Mouse (Mus musculus) limb, embryonic 10.5 days (tissue): ENCODE measurements around the gene Myh10. TPM values are rescaled to one million over a fixed set of nuclear protein-coding genes. Genes with fewer than 3 reads are reported as not detected.
"Not testable (repeated sequence)": the region's sequence is repeated elsewhere in the genome, so short reads cannot be mapped to it uniquely, and the experiment has no call there.

Source experiments
- DNase-seq: peaks from one replicate; pipeline ENCODE4 v3.0.0-alpha.2; 2017; ENCODE audit warnings: low spot score
- H3K27ac ChIP-seq: fragments of 300-500 bp; sonication (generic); 2 replicates; pipeline ENCODE4 v1.5.1; 2016; ENCODE audit warnings: mild to moderate bottlenecking
- H3K27me3 ChIP-seq: fragments of 300-500 bp; sonication (generic); 2 replicates; pipeline ENCODE4 v1.6.1; 2016; ENCODE audit warnings: low read depth, mild to moderate bottlenecking; ENCODE audit not compliant: poor library complexity, severe bottlenecking
- H3K36me3 ChIP-seq: fragments of 300-500 bp; sonication (generic); 2 replicates; pipeline ENCODE4 v1.6.1; 2016; ENCODE audit warnings: mild to moderate bottlenecking, moderate library complexity
- H3K4me1 ChIP-seq: fragments of 300-500 bp; sonication (generic); 2 replicates; pipeline ENCODE4 v1.6.1; 2016
- H3K4me3 ChIP-seq: fragments of 300-500 bp; sonication (generic); 2 replicates; pipeline ENCODE4 v1.5.1; 2016; ENCODE audit warnings: mild to moderate bottlenecking, moderate library complexity
- H3K9me3 ChIP-seq: fragments of 300-500 bp; sonication (generic); replicated peaks from 2 replicates; pipeline ENCODE4 v1.6.1; 2016; ENCODE audit warnings: mild to moderate bottlenecking
- WGBS: fragments of 180-500 bp; shearing (Covaris S2); methylation state at CpG from one replicate; pipeline ENCODE4 v1.1.7; 2016; 5-methylcytosine and 5-hydroxymethylcytosine counted together
- polyA plus RNA-seq: library from polyadenylated mRNA; unstranded; fragments of >200 nt; fragmentation: Nextera tagmentation; extraction: Ambion mirVana; gene quantifications from 2 replicates; pipeline ENCODE4 v1.2.1, GENCODE M21; 2016

Gene Myh10
- polyA plus RNA-seq, 1 experiment from 2014 or later, result 176 TPM

DNA sequence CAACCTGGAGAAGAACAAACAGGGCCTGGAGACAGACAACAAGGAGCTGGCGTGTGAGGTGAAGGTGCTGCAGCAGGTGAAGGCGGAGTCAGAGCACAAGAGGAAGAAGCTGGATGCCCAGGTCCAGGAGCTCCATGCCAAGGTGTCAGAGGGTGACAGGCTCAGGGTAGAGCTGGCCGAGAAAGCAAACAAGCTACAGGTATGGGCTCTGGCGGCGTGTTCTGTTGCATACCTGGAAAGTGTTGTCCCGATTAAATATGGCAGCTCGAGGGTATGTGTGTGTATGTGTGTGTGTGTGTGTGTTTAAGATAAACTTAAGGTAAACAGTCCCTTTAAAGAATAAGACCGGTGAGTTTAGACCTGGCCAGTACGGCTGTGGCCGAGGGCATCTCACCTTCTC is 106.9 kb downstream of the Myh10 start:
- Histone ChIP-seq H3K27me3 (no peaks in the 10 kb centered on the region), H3K9me3 (no peaks in the 10 kb centered on the region), H3K4me1 (no peaks in the 10 kb centered on the region), H3K4me3 (no peak overlapping the region), H3K36me3 (peaks cover 99% of the 10 kb centered on the region), H3K27ac (no peak overlapping the region)
- 97% methylated on average over 10 of the region's 10 CpGs for WGBS
- DNase-seq, result no peak

DNA sequence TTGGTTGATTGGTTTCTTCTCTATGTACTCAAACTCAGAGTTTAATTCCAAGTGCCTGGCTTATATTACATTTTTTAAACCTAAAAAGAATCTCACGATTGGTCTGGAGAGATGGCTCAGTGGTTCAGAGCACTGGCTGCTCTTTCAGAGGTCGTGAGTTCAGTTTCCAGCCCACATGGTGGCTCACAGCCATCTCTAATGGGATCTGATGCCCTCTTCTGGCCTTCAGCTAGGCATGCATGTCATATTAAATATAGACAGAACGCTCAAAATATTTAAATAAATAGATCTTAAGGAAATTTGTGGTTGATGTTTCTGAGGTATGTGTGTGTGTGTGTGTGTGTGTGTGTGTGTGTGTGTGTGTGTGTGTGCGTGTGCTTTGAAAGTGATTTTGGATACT is 113.8 kb downstream of the Myh10 start:
- no peaks in the 10 kb centered on the region for H3K9me3 ChIP-seq
- H3K4me1 ChIP-seq, result no peaks in the 10 kb centered on the region
- H3K4me3 ChIP-seq, result no peak overlapping the region
- DNase-seq, result no peak
- no peaks in the 10 kb centered on the region for H3K27me3 ChIP-seq
- H3K36me3 ChIP-seq, result peaks cover 100% of the 10 kb centered on the region
- H3K27ac ChIP-seq, result no peak overlapping the region
- 76% methylated on average over 4 of the region's 4 CpGs for WGBS

DNA sequence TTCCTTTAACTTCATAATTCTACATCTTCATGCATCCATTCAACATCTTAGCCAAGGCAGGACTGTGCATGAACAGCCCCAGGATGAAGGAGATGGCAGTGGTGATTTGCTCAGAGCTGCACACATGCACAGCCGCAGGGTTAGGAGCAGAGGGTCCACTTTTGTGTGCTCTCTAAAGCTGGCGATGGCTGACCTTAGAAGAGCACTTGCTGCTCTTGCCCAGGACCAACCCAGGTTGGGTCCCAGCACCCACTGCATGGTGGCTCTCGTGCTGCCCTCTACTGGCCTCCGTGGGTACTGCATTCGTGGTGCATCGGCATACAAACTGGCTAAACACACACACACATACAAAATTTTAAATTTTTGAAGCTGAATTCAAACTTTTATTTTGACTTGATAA is 116.4 kb downstream of the Myh10 start:
- Histone ChIP-seq H3K27me3 (no peaks in the 10 kb centered on the region), H3K36me3 (peaks cover 100% of the 10 kb centered on the region), H3K9me3 (no peaks in the 10 kb centered on the region), H3K27ac (no peak overlapping the region), H3K4me3 (no peak overlapping the region), H3K4me1 (no peaks in the 10 kb centered on the region)
- peak; percentile 87 for DNase-seq
- WGBS, result 36% methylated on average over 6 of the region's 6 CpGs

DNA sequence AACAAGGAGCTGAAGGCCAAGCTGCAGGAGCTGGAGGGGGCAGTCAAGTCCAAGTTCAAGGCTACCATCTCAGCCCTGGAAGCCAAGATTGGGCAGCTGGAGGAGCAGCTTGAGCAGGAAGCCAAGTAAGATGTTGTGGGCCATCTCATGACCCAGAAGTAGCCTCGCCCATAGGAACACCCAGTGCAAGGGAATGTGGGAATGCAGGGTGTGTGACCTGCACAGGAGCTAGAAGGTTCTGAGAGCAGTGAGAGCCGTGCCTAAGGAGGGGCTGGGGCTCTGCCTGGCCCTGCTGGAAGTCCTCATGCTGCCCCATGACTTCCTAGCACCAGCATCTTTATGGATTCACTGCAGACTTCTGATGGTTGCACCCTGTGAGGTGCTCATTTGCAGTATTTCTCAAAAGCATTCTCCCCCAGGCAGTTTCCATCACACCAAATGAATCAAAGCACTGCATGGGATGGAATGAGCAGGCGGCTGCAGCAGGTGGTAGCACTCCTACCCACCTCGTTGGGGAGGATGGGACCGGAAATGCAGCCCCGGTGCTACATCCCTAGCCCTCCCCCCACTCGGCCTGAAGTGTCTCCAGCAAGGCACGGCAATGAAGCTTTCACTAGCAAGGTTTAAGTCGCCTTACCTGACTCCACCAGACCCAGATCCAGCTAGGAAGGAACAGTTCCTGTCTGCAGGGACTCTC is 120.7 kb downstream of the Myh10 start:
- Histone ChIP-seq H3K9me3 (no peaks in the 10 kb centered on the region), H3K36me3 (peaks cover 97% of the 10 kb centered on the region), H3K27me3 (no peaks in the 10 kb centered on the region), H3K27ac (no peak overlapping the region), H3K4me1 (no peaks in the 10 kb centered on the region), H3K4me3 (no peak overlapping the region)
- WGBS, result 86% methylated on average over 9 of the region's 9 CpGs
- no peak for DNase-seq

DNA sequence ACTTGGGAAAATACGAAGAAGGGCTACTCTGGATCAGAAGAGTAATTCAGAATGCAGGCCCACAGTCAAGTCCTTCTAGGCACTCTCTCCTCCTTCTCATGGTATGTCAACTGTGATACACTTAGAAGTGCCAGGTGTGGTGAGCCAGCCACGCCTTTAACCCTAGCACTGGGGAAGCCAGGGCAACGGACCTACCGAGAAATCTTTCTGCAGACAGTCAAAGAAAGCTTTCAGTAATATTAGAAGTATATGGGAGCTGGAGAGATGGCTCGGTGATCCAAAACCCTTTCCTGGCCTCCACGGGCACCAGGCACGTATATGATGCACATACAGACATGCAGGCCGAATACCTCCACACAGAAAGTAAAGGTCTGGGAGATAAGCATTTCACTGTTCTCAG is 127.1 kb downstream of the Myh10 start:
- H3K36me3 ChIP-seq, result peaks cover 93% of the 10 kb centered on the region

DNA sequence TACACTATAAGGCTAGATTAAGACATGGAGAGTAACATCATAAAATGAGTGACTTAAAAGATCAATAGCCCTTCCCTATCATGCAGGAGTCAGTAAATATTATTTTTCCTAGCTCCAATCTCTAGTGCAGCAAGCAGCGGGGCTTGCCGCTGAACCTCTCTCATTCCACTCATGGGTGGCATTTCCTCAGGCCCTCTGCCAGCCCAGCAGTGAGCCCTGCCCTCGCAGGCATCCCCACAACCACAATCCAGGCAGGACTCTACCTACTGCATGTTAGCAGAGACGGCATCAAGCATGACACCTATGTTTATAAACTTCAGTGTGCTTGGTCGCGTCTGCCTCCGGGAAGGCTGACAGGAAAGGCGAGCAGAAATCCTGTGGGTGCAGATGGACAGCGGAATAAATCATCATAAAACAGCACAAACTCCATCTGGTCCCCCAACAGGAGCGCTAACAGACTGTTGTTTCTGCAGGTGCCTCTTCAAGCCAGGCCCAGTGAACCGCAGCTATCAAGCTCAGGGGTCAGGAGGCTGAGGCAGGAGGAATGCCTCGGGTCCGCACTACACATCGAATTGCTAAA is 128.0 kb downstream of the Myh10 start:
- Histone ChIP-seq H3K27ac (no peak overlapping the region), H3K9me3 (no peaks in the 10 kb centered on the region), H3K36me3 (peaks cover 92% of the 10 kb centered on the region), H3K27me3 (no peaks in the 10 kb centered on the region), H3K4me3 (no peak overlapping the region), H3K4me1 (no peaks in the 10 kb centered on the region)
- WGBS, result 96% methylated on average over 14 of the region's 14 CpGs
- no peak for DNase-seq

More for the DNA sequence above, 127.1 kb downstream of the Myh10 start:
- H3K4me1 ChIP-seq, result no peaks in the 10 kb centered on the region
- H3K27me3 ChIP-seq, result no peaks in the 10 kb centered on the region
- DNase-seq, result no peak
- no peak overlapping the region for H3K27ac ChIP-seq
- H3K4me3 ChIP-seq, result no peak overlapping the region
- WGBS, result 91% methylated on average over 8 of the region's 8 CpGs
- no peaks in the 10 kb centered on the region for H3K9me3 ChIP-seq

DNA sequence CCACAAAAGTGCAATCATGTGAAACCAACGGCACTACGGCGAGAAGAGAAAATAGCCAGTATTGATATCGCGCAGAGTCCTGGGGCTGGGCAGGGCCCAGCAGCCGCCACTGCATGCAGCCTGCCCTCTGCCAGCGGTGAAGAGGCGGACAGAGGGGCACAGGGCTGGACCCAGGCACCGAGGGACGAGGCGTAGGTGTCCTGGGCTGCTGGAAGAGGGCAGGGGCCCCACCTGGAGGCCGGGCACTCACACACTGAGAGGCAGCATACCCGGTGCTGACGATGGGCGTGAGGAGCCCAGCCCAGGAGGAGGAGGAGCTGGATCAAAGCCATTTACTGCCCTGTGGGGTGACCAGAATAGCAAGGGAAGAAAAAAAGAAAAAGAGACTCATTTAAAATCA is 131.0 kb downstream of the Myh10 start:
- H3K4me3 ChIP-seq, result no peak overlapping the region
- H3K27me3 ChIP-seq, result no peaks in the 10 kb centered on the region
- H3K36me3 ChIP-seq, result peaks cover 87% of the 10 kb centered on the region
- no peak overlapping the region for H3K27ac ChIP-seq
- 79% methylated on average over 15 of the region's 15 CpGs for WGBS
- no peaks in the 10 kb centered on the region for H3K4me1 ChIP-seq
- H3K9me3 ChIP-seq, result no peaks in the 10 kb centered on the region
- no peak for DNase-seq

DNA sequence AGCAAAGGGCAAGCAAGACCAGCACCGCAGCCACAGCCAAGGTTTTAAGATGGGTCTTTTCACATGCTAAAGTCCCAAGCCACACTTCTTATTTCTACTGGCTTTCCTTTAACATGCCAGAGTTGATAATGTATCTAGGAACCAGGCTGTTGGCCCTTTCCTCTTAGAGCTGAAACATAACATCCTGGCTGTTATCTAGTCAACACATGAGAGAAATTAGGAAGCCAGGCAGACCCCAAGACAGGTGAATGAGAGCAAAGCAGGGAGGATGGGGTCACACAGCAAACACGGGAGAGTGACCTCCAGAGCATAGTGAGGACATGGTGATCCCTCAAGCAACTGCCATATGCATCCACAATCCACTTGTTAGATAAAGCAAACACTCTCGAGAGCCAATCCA is 135.4 kb downstream of the Myh10 start:
- DNase-seq, result no peak
- no peak overlapping the region for H3K27ac ChIP-seq
- H3K4me1 ChIP-seq, result no peaks in the 10 kb centered on the region
- no peaks in the 10 kb centered on the region for H3K9me3 ChIP-seq
- no peaks in the 10 kb centered on the region for H3K27me3 ChIP-seq
- no peak overlapping the region for H3K4me3 ChIP-seq
- 88% methylated on average over 3 of the region's 3 CpGs for WGBS
- H3K36me3 ChIP-seq, result peaks cover 86% of the 10 kb centered on the region

DNA sequence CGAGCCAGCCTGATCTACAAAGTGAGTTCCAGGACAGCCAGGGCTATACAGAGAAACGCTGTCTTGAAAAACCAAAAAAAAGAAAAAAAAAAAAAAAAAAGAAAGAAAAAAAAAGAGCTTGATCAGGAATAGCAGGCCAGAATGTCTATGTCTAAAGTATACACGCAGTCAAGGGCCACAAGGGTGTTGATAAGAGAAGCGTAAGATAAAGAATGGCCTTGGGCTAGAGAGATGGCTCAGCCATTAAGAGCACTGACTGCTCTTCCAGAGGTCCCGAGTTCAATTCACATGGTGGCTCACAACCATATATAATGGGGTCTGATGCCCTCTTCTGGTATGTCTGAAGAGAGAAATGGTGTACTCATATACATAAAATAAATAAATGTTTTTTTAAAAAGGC is 140.2 kb downstream of the Myh10 start:
- H3K4me1 ChIP-seq, H3K27me3 ChIP-seq, H3K4me3 ChIP-seq, H3K27ac ChIP-seq, H3K9me3 ChIP-seq, DNase-seq: not testable (repeated sequence)
- peaks cover 94% of the 10 kb centered on the region for H3K36me3 ChIP-seq
- WGBS, result 93% methylated on average over 5 of the region's 5 CpGs

DNA sequence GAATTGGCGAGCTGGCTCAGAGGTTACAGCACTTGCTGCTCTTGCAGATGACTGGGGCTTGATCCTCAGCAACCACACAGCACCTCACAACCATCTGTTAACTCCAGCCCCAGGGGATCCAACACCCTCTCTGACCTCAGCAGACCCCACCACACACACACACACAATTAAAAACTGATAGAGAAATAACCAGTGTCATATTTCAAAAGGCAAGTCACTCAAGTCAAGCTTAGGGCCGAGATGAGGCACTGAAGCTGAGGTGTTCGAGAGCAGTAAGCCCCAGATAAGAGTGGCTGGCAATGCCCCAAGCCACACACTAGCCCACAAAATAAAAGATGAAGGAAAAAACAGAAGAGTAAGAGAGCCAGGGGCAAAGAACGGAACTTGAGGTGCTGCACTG is 141.4 kb downstream of the Myh10 start:
- H3K36me3 ChIP-seq, result peaks cover 88% of the 10 kb centered on the region
- H3K9me3 ChIP-seq, result no peaks in the 10 kb centered on the region
- no peak overlapping the region for H3K27ac ChIP-seq
- no peak for DNase-seq
- no peaks in the 10 kb centered on the region for H3K27me3 ChIP-seq
- H3K4me1 ChIP-seq, result no peaks in the 10 kb centered on the region
- no peak overlapping the region for H3K4me3 ChIP-seq
- WGBS, result 42% methylated on average over 4 of the region's 4 CpGs

DNA sequence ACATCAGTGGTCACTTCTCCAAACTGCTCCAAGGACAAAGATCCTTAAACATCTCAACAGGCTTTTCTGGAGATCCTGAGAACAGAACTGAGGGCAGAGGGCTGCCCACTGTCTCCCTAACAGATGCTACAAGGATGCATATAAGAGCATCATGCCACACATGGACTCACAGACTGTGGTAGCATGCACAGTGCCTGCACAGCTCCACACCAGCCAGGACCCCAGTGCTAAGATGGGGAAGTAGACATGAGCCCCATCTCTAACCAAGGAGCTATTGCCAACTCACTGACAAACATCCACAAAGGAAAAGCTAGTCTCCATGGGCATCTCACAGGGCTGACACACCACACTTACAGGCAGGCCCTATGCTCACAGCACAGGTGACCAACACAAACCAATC is 142.2 kb downstream of the Myh10 start:
- Histone ChIP-seq H3K9me3 (no peaks in the 10 kb centered on the region), H3K27me3 (no peaks in the 10 kb centered on the region), H3K36me3 (peaks cover 84% of the 10 kb centered on the region), H3K4me1 (no peaks in the 10 kb centered on the region), H3K27ac (no peak overlapping the region), H3K4me3 (no peak overlapping the region)
- no peak for DNase-seq

DNA sequence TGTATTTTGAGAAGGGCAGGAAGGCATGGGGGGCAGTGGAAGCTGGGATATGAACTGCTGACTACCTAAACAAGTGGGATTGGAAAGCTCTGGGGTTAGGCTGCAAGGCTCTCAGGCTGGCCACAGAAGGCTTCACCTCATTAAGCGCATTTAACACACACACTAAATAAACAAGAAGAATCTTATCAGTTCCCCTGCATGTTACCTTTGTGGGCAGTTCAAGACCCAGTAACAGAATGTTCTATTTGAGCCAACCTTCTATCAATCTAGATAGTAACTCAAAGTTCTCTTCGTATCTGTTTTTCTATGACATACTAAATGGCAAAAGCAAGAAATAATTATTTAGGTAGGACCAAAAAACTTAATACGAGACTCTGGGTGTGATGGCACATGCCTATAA is 143.7 kb downstream of the Myh10 start:
- peaks cover 83% of the 10 kb centered on the region for H3K36me3 ChIP-seq
- no peaks in the 10 kb centered on the region for H3K4me1 ChIP-seq
- no peak for DNase-seq
- H3K27me3 ChIP-seq, result no peaks in the 10 kb centered on the region
- H3K4me3 ChIP-seq, result no peak overlapping the region
- H3K27ac ChIP-seq, result no peak overlapping the region
- 91% methylated on average over 3 of the region's 3 CpGs for whole genome bisulfite sequencing
- H3K9me3 ChIP-seq, result no peaks in the 10 kb centered on the region

DNA sequence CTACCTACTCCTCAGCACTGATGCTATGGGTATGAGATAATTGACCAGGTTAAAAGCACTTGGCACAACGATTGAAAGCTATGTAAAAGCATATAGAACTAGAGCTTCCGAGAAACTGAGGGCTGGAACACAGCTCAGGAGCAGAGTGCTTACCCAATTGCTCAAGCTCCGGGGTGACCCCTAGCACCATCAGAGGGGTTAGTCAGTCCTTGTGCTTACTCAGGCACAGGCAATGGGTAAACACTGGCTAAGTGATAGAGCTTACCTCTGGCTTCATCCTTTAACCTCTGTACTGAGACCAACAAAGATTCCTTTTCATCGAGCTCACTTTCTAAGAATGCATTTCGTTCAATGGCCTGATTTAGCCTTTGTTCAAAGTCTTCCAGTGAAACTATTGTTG is 148.2 kb downstream of the Myh10 start:
- WGBS, result 93% methylated on average over 5 of the region's 5 CpGs
- H3K27ac ChIP-seq, result no peak overlapping the region
- no peaks in the 10 kb centered on the region for H3K9me3 ChIP-seq
- H3K36me3 ChIP-seq, result peaks cover 81% of the 10 kb centered on the region
- DNase-seq, result peak; percentile 15
- no peaks in the 10 kb centered on the region for H3K4me1 ChIP-seq
- H3K27me3 ChIP-seq, result no peaks in the 10 kb centered on the region
- no peak overlapping the region for H3K4me3 ChIP-seq

DNA sequence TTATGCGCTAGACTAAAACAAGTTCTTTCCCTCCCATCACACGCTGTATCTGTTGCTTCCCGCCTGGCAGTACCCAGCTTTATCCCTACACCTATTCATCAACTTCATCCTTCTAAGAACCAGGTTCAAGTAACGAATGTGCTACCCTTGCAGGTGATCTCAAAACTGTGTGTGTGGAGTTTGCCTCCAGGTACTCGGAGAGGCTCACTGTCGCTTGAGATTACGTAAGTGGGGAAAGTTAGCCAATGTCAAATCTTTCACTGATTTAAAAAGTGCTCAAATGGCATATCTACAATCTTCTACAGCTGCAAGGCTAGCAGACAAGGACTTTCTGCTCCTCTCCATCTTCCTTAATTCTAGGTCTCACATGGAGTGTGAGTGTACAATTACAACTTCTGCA is 159.5 kb downstream of the Myh10 start:
- H3K4me1 ChIP-seq, result peaks cover 24% of the 10 kb centered on the region
- 89% methylated on average over 7 of the region's 7 CpGs for WGBS
- 0 out of 2 replicates have a peak overlapping the region, but pooled peaks have one; percentile 4 for H3K4me3 ChIP-seq
- no peak overlapping the region for H3K27ac ChIP-seq
- DNase-seq, result no peak
- no peaks in the 10 kb centered on the region for H3K27me3 ChIP-seq
- H3K9me3 ChIP-seq, result no peaks in the 10 kb centered on the region
- H3K36me3 ChIP-seq, result no peaks in the 10 kb centered on the region
